Mouse (Mus musculus) midbrain, embryonic 14.5 days (tissue): ENCODE data around the gene Pard3b. TPM values are rescaled to one million over a fixed set of nuclear protein-coding genes. Genes with fewer than 3 reads are reported as not detected.
A peak's percentile ranks its signal among the peaks of the same experiment; 100 is the strongest.

ENCODE experiments used
- ATAC-seq: fragments of 200-750 bp; cut with Nextera tagmentation; 2 replicates; pipeline ENCODE4 v1.8.0; 2017; ENCODE audit warnings: moderate number of reproducible peaks, moderate library complexity; ENCODE audit not compliant: low FRiP score, low TSS enrichment
- DNase-seq: peaks from one replicate; pipeline ENCODE4 v3.0.0-alpha.2; 2015
- H3K27ac ChIP-seq: fragments of 300-500 bp; sonication (generic); replicated peaks from 2 replicates; pipeline ENCODE4 v1.5.1; 2014; ENCODE audit warnings: mild to moderate bottlenecking, low read depth, low read length, moderate library complexity
- H3K27me3 ChIP-seq: fragments of 300-500 bp; sonication (generic); 2 replicates; pipeline ENCODE4 v1.6.1; 2014; ENCODE audit warnings: low read length, control low read depth, mixed read lengths; ENCODE audit not compliant: control insufficient read depth, insufficient read depth
- H3K36me3 ChIP-seq: fragments of 300-500 bp; sonication (generic); 2 replicates; pipeline ENCODE4 v1.6.1; 2014; ENCODE audit warnings: low read length, control low read depth; ENCODE audit not compliant: control insufficient read depth, insufficient read depth
- H3K4me1 ChIP-seq: fragments of 300-500 bp; sonication (generic); 2 replicates; pipeline ENCODE4 v1.6.1; 2014; ENCODE audit warnings: mild to moderate bottlenecking, antibody characterized with exemption, low read length, control low read depth; ENCODE audit not compliant: control insufficient read depth, insufficient read depth
- H3K4me2 ChIP-seq: fragments of 300-500 bp; sonication (generic); 2 replicates; pipeline ENCODE4 v1.6.1; 2014; ENCODE audit warnings: mild to moderate bottlenecking, low read length, moderate library complexity
- H3K4me3 ChIP-seq: fragments of 300-500 bp; sonication (generic); replicated peaks from 2 replicates; pipeline ENCODE4 v1.5.1; 2014; ENCODE audit warnings: low read depth, low read length
- H3K9ac ChIP-seq: fragments of 300-500 bp; sonication (generic); replicated peaks from 2 replicates; pipeline ENCODE4 v1.6.1; 2014; ENCODE audit warnings: mild to moderate bottlenecking, low read length, moderate library complexity
- H3K9me3 ChIP-seq: fragments of 300-500 bp; sonication (generic); 2 replicates; pipeline ENCODE4 v1.6.1; 2016; ENCODE audit warnings: low read length, control low read depth, mixed read lengths; ENCODE audit not compliant: control insufficient read depth
- whole genome bisulfite sequencing: fragments of 180-500 bp; shearing (Covaris S2); extraction: QIAGEN DNeasy Blood & Tissue Kit; methylation state at CpG from one replicate; pipeline ENCODE4 v1.1.7; 2014; 5-methylcytosine and 5-hydroxymethylcytosine counted together
- polyA plus RNA-seq: library from polyadenylated mRNA; unstranded; fragments of >200 nt; fragmentation: Nextera tagmentation; extraction: Ambion mirVana; gene quantifications from 2 replicates; pipeline ENCODE4 v1.2.1, GENCODE M21; 2014

The Pard3b gene
- polyA plus RNA-seq, 1 experiment from 2014 or later, result 7.8 TPM

- no peak for DNase-seq
- no peaks in the 10 kb centered on the region for H3K4me1 ChIP-seq
- no peaks in the 10 kb centered on the region for H3K36me3 ChIP-seq
- no peak overlapping the region for H3K4me3 ChIP-seq
- 50% methylated on average over 1 of the region's 1 CpGs for WGBS
- no peak overlapping the region for H3K9ac ChIP-seq
- H3K27me3 ChIP-seq, result no peaks in the 10 kb centered on the region
- ATAC-seq, result no peak
- no peak overlapping the region for H3K27ac ChIP-seq
- no peaks in the 10 kb centered on the region for H3K9me3 ChIP-seq
- H3K4me2 ChIP-seq, result no peak overlapping the region
Measured at GRCm38 (mm10) chr1:62555838-62556237, 917.2 kb downstream of the Pard3b start.

DNA sequence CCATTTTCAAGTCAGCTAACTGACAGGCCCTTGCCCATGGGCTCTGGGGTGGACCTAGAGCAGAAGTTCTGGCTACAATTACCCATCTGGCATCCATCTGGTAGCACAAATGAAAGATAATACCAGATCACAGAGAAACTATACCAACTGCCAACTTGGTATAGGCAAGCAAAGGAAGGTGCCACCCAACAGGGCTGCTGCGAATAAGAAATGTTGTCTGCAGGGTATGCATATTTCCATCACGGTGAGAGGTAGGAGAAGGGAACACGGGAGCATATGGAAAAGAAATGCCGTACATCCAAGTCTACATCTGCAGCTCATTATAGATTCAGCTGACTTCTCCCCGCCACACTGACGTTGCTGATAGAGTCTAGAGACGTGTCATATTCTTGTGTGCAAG is 924.4 kb downstream of the Pard3b start:
- no peak for DNase-seq
- no peak overlapping the region for H3K4me3 ChIP-seq
- no peak for ATAC-seq
- no peaks in the 10 kb centered on the region; the same call in 1 of the 2 replicates for H3K4me1 ChIP-seq
- H3K4me2 ChIP-seq, result no peak overlapping the region
- 83% methylated on average over 7 of the region's 7 CpGs for WGBS
- H3K9ac ChIP-seq, result no peak overlapping the region
- H3K36me3 ChIP-seq, result no peaks in the 10 kb centered on the region
- no peak overlapping the region for H3K27ac ChIP-seq
- no peaks in the 10 kb centered on the region for H3K27me3 ChIP-seq
- no peaks in the 10 kb centered on the region for H3K9me3 ChIP-seq

DNA sequence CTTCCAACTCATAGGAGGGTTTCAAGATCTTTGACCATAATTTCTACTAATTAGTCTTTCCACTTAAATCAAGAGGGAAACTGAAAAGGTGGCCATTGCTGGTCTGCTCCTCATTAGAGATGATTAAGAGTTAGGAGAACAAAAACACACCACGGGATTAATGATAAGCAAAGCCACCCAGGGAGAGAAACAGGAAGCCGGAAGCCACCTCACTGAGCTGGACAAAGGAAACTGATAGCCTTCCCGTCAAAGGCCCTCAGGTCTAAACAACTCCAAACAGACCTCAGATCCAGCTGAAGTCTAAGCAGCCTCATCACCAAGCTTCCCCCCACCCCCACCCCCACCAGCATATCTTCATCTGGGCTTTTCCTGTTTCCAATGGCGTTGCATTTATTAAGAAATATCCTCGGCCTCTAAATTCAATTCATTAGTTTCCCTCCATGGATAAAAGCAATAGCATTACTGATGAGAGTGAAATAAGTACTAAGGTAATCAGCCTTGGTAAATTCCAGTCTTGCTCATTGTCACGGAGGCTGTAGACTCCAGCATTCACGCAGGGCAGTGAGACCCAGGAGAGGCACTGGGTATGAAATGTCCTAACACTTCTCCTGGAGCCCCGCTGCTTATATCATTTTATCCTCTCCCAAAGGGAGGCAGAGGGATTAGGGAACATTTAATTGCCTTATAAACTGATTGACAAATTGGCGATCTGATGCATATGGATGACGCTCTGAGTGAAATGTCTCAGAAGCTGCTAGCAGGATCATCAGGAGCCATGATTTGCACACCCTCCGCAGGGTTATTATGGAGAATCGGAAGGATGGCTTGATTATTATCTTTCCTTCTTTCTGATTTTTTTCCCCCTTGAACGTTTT is 925.9 kb downstream of the Pard3b start:
- Histone ChIP-seq H3K4me1 (no peaks in the 10 kb centered on the region; the same call in 1 of the 2 replicates), H3K4me2 (0 out of 2 replicates have a peak overlapping the region, but pooled peaks have one; percentile 19), H3K9me3 (no peaks in the 10 kb centered on the region), H3K36me3 (no peaks in the 10 kb centered on the region), H3K9ac (no peak overlapping the region), H3K27ac (no peak overlapping the region), H3K4me3 (no peak overlapping the region), H3K27me3 (no peaks in the 10 kb centered on the region)
- WGBS, result 16% methylated on average over 13 of the region's 13 CpGs
- peak; percentile 54 for DNase-seq
- ATAC-seq, result no peak

GRCm38 (mm10) chr1:62565120-62565809 is 926.6 kb downstream of the Pard3b start:
- H3K4me1 ChIP-seq, result no peaks in the 10 kb centered on the region; the same call in 1 of the 2 replicates
- H3K4me3 ChIP-seq, result no peak overlapping the region
- H3K27ac ChIP-seq, result no peak overlapping the region; the same call in 1 of the 2 replicates
- H3K27me3 ChIP-seq, result no peaks in the 10 kb centered on the region
- DNase-seq (no peak), ATAC-seq (no peak)
- H3K9ac ChIP-seq, result no peak overlapping the region
- WGBS, result 62% methylated on average over 9 of the region's 9 CpGs
- 0 out of 2 replicates have a peak overlapping the region, but pooled peaks have one; percentile 19 for H3K4me2 ChIP-seq
- no peaks in the 10 kb centered on the region for H3K36me3 ChIP-seq
- H3K9me3 ChIP-seq, result no peaks in the 10 kb centered on the region

DNA sequence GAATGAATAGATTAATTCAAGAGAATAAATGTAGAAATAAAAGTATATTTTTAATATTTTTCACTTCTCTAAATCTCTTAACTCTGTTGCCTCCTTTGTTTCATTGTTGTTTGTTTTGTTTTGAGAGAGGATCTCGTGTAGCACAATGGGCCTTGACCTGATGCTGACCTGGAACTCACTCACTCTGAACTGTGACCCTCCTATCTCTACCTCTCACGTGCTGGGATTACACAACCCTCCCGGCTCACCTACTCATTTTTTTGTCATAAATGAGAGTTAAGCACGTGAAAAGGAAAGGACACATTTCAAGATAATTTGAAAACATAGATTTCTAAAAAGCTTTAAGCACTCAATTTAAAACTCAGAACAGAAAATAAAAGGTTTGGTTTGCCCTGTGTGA is 928.0 kb downstream of the Pard3b start:
- ATAC-seq (no peak), DNase-seq (no peak)
- Histone ChIP-seq H3K4me1 (no peaks in the 10 kb centered on the region; the same call in 1 of the 2 replicates), H3K4me2 (no peak overlapping the region), H3K9ac (no peak overlapping the region), H3K36me3 (no peaks in the 10 kb centered on the region), H3K4me3 (no peak overlapping the region), H3K27me3 (no peaks in the 10 kb centered on the region), H3K27ac (no peak overlapping the region), H3K9me3 (no peaks in the 10 kb centered on the region)
- 25% methylated on average over 4 of the region's 4 CpGs for WGBS

GRCm38 (mm10) chr1:62576939-62577590 is 938.4 kb downstream of the Pard3b start:
- no peaks in the 10 kb centered on the region for H3K27me3 ChIP-seq
- no peak overlapping the region for H3K27ac ChIP-seq
- no peak overlapping the region for H3K4me2 ChIP-seq
- 68% methylated on average over 3 of the region's 3 CpGs for WGBS
- no peaks in the 10 kb centered on the region for H3K36me3 ChIP-seq
- no peak overlapping the region for H3K9ac ChIP-seq
- no peaks in the 10 kb centered on the region for H3K4me1 ChIP-seq
- no peak overlapping the region for H3K4me3 ChIP-seq
- ATAC-seq (no peak), DNase-seq (peak; percentile 39)
- H3K9me3 ChIP-seq, result no peaks in the 10 kb centered on the region

DNA sequence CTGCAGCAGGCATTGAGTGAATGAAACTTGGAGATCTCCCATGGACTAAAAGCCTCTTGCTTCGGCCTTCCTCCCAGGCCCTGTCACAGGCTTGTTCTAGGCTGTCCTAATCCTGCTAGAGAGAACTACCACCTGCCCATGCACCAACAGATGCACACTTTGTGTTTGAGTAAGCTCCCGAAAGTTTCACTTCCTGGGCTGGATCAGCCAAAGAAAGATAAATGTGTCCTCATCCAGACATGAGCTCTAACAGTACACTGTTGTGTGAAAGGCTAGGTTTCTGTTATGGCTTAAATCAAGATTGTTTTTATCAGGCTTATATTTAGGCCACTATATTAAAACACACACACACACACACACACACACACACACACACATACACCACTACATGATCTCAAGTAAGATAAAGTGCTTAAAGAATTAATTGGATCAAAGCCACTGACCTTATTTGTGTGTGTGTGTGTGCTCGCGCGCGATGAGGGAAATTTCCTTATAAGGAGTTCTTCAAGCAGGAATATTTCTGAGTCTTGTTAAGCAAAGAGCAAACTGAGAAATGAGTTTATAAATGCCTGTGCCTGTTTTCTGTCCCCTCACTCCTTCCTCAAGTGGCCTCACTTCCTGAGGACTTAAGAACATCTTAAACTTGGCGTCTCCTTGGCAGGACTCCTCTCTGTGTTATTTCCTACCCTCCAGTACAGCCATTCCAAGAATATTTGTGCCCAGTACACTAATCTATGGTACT is 940.6 kb downstream of the Pard3b start:
- Histone ChIP-seq H3K27me3 (no peaks in the 10 kb centered on the region), H3K4me3 (no peak overlapping the region), H3K27ac (no peak overlapping the region), H3K4me1 (no peaks in the 10 kb centered on the region), H3K9ac (no peak overlapping the region), H3K4me2 (no peak overlapping the region), H3K9me3 (no peaks in the 10 kb centered on the region), H3K36me3 (no peaks in the 10 kb centered on the region)
- DNase-seq (no peak), ATAC-seq (no peak)
- 84% methylated on average over 7 of the region's 7 CpGs for WGBS

- no peak for DNase-seq
- Histone ChIP-seq H3K4me3 (no peak overlapping the region), H3K9me3 (no peaks in the 10 kb centered on the region), H3K36me3 (no peaks in the 10 kb centered on the region), H3K27ac (no peak overlapping the region), H3K27me3 (no peaks in the 10 kb centered on the region), H3K4me1 (no peaks in the 10 kb centered on the region), H3K9ac (no peak overlapping the region), H3K4me2 (no peak overlapping the region)
- ATAC-seq, result no peak
- WGBS, result 64% methylated on average over 4 of the region's 4 CpGs
Measured at GRCm38 (mm10) chr1:62580314-62580935, 941.8 kb downstream of the Pard3b start.
